Mouse (Mus musculus) lung, postnatal 25 days (tissue): Measurements from ENCODE around the gene Rpl11.
"Not testable (repeated sequence)": the region's sequence is repeated elsewhere in the genome, so short reads cannot be mapped to it uniquely, and the experiment has no call there.

Experiments
- DNase-seq: peaks from one replicate; pipeline ENCODE4 v3.0.0; 2022; ENCODE audit warnings: low spot score

Gene Rpl11

GRCm38 (mm10) chr4:136053247-136053596 lies at the start of gene Rpl11:
TSS of gene Rpl11 (minus strand) at chr4:136053428.
- peak; percentile 95 for DNase-seq

GRCm38 (mm10) chr4:136101753-136102152 lies 48.5 kb upstream of the Rpl11 start:
- not testable (repeated sequence) for DNase-seq

DNA sequence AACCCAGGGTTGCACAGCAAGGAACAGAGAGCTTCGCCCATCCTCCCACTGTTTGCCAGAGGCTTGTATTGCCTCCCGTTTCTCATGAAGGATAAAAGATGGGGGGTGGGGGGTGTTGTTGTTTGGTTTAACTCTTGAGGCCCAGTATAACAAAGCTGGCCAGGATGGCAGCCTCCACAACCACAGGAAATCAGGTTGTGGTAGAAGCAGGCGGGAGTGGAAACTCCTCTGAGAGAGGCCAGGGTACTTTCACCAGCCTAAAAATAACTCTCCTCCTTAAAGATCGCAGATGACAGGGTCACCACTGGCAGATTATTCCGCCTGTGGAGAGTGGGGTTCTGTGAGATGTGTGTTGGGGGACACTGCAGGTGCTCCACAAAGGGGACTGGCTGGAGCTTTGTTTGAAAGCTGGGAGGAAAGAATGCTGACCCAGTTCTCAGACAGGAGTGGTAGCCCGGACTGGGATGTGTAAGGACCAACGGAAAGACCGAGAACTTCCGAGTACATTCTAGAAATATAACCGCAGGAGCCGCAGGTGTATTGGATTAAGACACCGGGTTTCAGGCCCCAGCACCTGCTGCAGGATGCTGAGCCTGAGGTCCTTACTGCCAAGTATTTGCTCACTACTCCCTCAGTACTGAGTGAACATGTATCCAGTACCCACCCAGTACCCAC lies 47.3 kb upstream of the Rpl11 start:
- DNase-seq = no peak

- no peak for DNase-seq
Measured at GRCm38 (mm10) chr4:136098446-136098845, 45.2 kb upstream of the Rpl11 start.

- DNase-seq = no peak
Measured at GRCm38 (mm10) chr4:136096446-136097113, 43.4 kb upstream of the Rpl11 start.

DNA sequence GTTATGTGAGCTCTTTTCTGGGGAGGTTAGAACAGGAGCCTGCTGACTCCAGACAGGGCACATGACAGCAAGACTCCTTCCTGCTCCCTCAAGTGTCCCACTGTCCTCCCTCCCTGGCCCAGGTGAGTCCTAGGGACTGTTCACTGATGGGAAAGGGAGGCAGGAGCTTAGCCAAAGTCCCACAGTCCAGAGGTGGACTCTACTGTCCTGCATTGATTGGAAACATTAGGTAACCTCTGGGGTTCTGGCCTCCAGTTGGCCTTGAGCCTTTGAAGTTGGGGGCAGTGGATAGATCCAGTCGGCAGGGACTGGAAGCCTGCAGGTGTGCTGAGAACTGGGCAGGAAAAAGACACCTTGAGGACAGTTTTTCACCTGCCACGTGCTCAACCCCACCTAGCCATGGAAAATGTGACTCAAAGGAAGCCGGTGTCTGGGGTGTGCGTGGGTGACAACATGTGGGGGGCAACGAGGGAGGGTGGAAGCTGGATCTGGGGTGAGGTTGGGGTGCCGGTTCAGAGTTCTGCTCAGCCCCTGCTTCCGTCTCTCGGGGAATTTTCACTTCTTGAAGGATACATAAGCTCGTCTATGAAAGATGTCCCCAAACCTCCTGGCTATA lies 42.4 kb upstream of the Rpl11 start:
- no peak for DNase-seq

- peak; percentile 26 for DNase-seq
Measured at GRCm38 (mm10) chr4:136094519-136095219, 41.4 kb upstream of the Rpl11 start.

DNA sequence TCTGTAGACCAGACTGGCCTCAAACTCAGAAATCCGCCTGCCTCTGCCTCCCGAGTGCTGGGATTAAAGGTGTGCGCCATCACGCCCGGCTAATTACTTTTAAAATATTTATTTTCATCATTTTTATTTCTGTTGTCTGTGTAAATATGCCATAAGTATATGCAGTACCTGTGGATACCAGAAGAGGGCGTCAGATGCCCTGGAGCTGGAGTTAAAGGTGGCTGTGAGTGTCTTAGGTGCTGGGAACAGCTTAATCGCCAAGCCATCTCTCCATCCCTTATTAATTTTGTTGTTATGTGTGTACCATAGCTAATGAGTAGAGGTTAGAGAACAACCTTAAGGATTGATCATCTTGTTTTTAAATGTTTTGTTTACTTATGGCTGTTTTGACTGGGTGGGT lies 39.3 kb upstream of the Rpl11 start:
- DNase-seq = no peak

DNA sequence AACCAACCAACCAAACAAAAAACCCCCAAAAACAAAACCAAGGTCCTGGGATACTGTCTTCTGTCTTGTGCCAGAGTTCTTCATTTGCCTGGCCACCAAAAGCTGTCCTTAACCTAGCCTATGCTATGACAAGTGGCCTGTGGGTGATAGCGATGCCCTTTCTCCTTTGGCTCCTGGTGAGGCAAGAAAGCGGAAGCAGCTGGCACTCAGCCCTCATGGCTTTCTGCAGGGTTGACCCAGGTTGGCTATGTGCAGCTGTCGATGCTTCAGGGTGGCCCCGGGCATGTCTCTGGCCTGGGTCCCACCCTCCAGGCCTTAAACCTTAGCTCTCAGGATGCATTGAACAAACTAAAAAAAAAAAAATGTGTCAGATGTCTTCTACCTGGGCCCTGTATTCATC lies 38.1 kb upstream of the Rpl11 start:
- DNase-seq = no peak

GRCm38 (mm10) chr4:136089748-136090583 lies 36.7 kb upstream of the Rpl11 start:
- no peak for DNase-seq

- peak; percentile 39 for DNase-seq
Measured at GRCm38 (mm10) chr4:136088971-136089747, 35.9 kb upstream of the Rpl11 start.

DNA sequence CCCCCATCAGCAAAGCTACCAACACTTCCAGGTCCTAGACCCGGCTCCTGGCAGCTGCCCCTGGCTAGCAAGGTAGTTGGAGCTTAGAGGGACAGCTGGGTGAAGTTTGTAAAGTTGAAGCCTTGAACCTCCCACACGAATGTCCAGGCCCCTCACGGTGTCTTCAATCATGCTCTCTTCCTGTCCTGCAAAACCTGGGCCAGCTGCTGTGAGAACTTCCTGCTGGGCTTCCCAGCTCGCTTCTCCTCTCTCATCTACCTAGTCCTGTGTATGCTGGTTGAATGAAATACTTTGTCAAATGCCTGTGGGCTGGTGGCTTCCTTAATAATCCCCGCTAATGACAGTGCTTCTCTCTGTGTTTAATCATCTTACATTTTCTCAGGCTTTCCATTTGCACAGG lies 35.1 kb upstream of the Rpl11 start:
- DNase-seq = no peak

- DNase-seq = no peak
Measured at GRCm38 (mm10) chr4:136087261-136087660, 34.0 kb upstream of the Rpl11 start.

- no peak for DNase-seq
Measured at GRCm38 (mm10) chr4:136084840-136085239, 31.6 kb upstream of the Rpl11 start.

DNA sequence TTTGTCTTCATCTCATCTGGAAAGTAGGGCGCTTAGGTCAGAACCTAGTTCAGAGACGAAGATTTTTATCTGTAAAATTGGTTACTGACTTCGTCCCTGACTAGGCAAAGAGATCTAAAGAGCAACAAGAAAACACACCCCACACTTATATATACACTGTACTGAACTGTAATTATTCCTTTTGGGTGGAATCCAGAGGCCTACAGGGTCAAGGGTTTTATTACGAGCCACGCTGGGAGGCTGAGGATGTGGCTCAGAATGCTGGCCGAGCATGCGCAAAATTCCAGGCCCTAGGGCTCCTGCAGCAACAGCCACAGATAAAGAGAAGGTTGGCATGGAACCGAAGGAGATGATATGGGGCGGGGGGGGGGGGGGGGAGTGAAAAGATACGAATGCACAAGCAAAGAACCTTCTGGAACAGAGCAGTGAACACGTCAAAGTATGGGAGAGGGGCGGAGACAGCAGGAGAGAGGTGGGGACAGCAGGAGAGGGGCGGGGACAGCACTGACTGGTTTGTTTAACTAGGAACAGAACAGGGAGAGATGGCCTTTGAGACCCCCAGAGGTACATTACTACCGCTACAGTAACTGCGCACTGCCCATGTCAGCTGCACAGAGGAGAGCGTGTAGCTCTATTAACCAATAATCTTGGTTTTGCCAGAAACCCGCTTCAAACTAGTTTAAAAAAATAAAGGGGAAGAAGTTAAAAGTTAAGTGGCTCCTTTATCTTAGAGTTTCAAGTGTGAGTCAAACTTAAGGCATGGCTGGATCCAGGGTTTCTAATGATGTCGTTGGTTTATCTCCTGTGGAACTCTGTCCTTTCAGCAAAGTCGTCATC lies 30.3 kb upstream of the Rpl11 start:
- no peak for DNase-seq

DNA sequence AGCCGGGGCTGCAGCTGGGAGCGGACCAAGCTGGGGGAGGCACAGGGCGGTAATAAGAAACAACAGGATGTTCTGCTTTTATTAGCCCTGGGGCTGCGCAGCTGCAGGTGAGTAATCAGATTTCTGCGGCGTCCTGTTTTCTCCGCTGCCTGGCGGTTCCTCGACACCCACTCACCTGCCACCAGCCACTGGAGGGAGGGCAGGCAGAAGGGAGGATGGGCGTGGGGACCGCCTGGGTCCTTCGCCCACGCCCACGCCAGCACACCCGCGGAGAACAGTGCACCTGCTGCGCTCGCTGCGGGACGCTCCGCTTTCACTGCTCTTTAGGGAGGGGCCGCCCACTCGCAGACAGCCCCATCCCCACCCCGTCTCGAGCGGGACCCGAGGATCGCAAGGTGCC lies 28.5 kb upstream of the Rpl11 start:
- peak; percentile 66 for DNase-seq

DNA sequence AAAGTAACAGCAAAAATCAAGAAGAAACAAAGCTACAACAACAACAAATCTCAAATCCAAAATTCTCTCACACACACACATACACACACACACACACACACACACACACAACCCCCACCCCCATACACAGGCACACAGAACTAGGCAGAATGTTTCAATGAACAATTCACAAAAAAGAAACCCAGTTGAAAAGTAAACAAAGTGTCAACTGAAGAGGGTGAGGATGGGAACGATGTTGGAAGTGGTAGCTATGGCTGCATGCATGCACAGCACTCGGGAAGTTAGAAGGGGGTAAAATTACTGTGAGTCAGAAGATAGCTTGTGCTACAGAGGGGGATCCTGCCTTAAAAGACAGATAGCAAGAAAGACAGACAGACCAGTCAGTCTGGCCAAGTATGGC lies 25.4 kb upstream of the Rpl11 start:
- DNase-seq = no peak

- DNase-seq = no peak
Measured at GRCm38 (mm10) chr4:136076776-136077538, 23.7 kb upstream of the Rpl11 start.

GRCm38 (mm10) chr4:136071178-136071714 lies 18.0 kb upstream of the Rpl11 start:
- DNase-seq = peak; percentile 81
